Mouse (Mus musculus) lung, postnatal 4 days (tissue): ENCODE data around the gene 1700093K21Rik.
"Not testable (repeated sequence)": the region's sequence is repeated elsewhere in the genome, so short reads cannot be mapped to it uniquely, and the experiment has no call there.

Source experiments
- DNase-seq, 2 experiments: peaks; one replicate each; pipeline ENCODE4 v3.0.0; 2021

Gene 1700093K21Rik

DNA sequence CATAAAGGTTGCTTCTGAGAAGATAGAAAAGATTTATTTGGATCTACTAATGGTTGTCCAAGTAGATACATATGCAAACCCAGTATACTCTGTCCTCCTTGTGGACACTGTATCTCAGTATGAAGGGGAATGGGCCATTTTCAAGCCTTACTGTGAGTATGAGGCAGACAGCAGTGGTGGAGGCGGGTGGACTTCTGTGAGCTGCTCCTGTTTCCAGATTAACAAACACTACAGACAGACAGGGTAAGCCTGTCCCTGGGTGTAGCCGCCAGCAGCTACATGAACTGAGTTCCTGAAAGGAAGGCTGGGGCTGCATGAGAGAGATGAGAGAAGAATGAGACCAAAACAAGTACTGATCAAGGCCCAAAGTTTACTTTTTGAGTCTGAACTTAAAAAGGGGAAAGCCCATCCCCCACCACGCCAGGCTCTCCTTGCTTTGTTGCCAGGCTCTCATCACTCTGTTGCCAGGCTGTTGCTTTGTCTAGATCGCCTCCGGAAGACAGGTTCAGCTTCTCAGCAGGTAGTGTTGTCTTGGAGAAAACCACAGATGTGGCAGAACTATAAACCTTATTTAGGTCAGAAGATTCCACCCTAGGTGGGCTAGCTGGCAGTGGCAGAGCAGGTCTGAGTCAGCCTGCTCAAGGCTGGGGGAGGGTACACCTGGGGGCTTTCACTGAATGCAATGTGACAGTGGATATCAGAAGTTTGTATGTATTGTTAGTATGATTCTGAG lies at the start of gene 1700093K21Rik:
1700093K21Rik (minus strand) TSS at position 683 of the 733 bp plus-strand sequence.
- no peak for DNase-seq

DNA sequence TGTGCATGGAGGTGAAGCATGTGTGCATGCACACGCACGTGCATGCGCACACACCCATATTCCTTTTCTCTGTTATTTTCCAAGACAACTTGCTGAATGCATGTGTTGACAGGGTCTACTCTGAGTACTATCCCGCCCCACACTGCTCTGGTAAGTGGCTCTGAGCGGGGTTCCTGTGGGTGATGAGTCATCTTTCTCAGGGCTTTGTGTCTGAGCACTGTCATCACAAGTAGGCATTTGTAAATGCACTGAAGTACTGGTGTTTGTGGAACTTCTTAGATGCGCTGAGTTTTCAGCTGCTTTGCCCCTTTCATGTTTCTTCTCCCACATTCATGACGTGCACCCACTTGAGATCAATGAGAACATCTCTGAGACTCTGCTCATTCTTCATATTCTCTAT lies 49.2 kb upstream of the 1700093K21Rik start:
- DNase-seq: no peak

DNA sequence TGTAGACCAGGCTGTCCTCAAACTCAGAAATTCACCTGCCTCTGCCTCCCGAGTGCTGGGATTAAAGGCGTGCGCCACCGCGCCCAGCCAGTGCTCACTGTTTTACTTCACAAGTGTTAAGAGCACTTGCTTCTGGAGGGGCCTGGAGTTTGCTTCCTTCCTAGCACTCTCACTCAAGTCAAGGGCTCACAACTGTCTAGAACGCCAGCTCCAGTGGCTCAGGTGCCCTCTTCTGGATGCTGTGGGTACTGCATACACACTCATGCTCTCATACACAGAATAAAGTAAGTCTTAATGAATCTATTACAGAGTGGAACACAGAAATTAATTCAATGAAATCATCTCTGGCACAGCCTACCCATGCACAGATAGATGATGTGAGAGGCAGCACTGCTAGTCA lies 44.8 kb upstream of the 1700093K21Rik start:
- peak; percentile 48 to 75 for DNase-seq

DNA sequence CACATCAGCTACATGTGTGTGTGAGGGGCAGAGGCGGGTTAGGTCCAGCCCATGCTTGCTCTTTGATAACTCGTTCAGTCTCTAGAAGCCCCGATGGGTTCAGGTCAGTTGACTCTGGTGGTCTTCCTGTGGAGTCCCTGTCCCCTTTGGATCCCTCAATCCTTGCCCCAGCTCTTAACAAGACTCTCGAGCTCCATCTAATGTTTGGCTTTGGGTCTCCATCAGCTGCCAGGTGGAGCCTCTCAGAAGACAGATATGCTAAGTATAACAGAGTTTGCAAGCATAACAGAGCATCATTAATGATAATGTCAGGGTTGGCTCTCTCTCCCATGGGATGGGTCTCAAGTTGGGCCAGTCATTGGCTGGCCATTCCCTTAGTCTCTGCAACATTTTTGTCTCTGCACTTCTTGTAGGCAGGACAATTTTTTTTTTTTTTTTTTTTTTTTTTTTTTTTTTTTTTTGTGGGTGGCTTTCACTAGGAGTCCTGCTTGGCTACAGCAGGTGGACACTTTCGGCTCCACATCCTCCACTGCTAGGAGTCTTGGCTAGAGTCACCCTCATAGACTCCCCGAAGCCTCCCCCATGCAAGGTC lies 36.2 kb upstream of the 1700093K21Rik start:
- no peak for DNase-seq

DNA sequence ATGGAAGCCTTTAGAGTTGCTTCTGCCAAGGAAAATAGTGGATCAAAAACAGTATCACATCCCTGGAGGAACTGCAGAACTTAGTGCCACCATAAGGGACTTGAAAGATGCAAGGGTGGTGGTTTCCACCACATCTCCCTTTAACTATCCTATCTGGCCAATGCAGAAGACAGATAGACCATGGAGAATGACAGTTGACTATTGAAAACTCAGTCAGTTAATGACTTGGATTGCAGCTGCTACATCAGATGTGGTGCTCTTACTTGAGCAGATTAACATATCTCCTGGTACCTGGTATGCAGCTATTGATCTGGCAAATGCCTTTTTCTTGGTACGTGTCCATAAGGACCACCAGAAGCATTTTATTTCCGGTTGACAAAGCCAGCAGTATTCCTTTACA lies 16.5 kb upstream of the 1700093K21Rik start:
- no peak for DNase-seq

DNA sequence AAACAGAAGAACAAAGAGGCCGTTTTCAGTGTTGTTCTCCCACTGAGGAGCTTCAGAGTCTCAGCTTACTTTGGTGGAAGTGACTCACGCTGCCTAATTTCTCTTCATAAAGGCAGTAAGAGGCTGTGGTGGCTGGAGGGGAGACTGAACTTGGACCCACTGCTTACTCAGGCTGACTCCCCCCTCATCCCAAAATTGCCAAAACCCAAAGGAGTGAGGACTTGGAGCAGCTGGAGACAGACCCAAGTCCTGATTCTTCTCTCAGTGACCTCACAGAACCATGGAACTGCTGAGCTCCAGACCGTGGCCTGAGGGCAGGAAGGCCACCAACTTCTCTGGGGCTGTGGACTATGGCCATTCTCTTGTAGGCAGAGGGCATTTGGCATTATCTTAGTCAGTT lies 2.0 kb downstream of the 1700093K21Rik start:
- DNase-seq: no peak

DNA sequence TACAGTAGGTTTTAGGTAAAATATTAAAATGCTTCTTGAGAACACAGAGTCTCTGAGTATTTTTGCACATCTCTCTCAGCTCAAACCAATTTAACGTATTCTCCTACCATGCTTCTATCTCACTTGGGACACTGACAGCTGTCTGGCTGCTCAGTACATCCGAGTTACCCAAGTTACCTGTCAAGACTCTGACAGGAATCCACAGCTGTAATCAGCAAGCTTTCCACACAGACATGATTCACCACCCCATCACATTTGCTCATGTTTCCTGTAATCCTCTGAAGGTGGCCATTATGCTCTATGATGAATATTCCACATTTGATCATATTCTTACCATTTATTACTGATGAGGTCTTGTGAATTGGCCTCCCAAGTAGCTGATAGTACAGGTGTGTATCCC lies 5.6 kb downstream of the 1700093K21Rik start:
- DNase-seq: no peak

DNA sequence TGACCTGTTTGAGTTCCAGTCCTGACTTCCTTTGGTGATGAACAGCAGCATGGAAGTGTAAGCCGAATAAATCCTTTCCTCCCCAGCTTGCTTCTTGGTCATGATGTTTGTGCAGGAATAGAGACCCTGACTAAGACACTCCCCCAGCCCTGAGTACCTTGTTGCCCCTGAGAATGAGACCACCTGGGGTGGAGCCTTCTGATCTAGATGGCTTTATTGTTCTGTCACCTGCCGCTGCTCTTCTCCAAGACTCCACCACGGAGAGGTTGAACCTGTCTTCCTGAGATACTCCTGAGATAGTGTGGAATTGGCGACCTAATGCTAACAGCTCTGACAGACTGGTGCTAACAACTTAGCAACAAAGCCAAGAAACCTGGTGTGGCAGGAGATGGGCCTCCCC lies 6.2 kb downstream of the 1700093K21Rik start:
- not testable (repeated sequence) for DNase-seq

DNA sequence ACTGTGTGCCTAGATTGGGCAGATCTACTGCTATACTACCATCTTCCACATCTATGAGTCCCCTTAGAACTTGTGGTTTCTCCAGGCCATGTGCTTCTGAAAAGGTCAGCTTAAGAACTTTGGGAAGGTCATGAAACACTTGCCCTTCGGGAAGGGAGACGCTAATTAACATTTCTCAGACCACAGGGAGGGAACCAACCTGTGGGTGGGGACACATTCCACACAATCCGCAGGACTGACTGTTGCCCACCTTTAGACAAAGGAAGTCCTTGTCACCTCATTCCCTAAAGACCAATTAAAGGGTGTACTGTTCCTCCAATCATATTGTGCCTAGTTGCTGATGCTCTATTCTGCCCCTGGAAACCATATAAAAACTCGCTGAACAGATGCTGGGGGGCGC lies 16.2 kb downstream of the 1700093K21Rik start:
- not testable (repeated sequence) for DNase-seq

DNA sequence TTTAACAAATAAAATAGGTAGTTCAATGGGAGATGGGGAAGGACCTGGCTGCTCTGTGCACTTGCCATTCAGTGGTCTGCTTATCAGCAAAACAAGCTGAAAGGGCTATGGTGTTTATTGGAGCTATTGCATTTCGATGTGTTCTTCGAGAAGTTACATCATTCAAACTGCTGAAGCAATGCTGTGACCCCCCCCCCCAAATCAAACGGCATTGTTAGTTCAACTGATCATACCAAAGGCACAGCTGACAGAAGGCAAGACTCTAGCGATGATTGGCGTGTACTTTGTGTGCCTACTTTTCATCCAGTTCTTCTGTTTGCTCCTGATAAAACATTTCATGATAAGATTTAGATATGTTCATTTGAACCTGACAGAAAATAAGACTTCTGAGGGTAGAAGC lies 22.3 kb downstream of the 1700093K21Rik start:
- no peak for DNase-seq

DNA sequence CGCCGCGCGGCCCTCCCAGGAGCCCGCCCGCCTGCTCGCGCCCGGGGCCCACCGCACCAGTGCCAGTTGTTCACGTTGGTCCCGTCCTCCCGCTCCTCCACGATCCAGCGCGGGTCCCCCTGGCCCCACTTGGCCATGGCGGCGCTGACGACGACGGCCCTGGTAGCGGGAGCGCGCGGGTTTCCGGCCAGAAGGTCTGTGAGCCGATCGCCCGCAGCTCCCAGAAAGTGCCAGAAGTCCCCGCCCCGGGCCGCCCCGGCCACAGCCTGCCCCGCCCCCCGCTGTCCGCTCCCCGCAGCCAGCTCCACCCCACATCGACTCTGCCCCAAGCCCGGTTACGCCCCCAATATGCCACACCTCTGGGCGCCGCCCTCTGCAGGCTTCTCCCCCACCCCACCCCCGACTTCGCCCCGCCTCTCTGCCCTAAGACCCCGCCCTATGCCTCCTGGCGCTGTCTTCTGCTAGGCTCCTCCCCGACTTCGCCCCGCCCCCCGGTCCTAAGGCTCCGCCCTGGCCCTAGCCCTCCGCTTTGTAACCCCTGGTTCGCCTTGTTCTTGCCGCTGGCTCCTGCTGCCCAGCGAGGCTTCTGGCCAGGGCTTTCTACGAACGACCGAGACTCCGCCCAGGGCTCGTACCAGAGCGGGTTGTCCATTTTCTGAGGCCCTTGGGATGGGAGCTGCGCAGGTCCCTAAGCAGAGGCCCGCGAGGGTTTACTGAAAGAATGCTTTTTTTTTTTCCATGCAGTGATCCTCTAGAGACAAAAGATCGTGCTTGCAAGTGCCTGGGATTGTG lies 23.0 kb downstream of the 1700093K21Rik start, which contains the start of gene Ahsa2:
Ahsa2 (minus strand) TSS at position 313 of the 792 bp plus-strand sequence.
- peak; percentile 98 for DNase-seq

DNA sequence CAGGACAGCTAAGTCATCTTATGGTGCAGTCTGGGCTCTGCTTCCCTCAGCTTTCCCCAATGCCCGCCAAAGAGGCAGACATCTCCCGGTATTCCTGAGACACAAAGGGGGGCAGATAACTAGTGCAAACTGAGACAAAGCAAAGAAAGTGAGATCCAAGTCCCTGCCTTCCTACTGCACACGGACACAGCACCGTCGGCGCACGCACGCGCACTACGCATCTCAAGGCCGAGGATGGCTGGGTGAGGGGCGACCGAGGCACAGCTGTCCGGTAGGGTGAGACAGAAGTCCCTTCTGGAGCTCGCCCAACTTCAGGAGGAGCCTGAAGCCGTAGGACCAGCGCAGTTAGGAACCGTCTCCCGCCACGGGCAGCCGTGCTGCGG lies 23.6 kb downstream of the 1700093K21Rik start:
- DNase-seq: peak; percentile 73 to 82

DNA sequence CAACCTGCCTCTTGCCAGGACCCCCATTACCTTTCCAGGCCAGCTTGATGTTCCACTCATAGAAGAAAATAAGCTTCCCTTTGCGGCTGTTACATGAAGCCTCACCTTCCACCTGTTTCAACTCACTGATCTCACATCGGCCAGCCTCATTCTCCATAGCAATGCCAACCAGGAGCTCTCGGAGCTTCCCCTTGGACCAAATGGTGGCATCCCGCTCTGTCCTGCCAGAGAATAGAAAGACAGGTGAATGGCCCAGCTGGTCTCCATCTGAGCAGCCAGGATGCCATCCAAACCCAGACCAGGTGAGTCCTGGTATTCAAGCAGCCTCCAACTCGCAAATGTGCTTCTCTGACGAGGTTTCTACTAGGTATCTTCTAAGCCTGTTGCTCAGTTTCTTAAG lies 24.3 kb downstream of the 1700093K21Rik start:
- DNase-seq: no peak

DNA sequence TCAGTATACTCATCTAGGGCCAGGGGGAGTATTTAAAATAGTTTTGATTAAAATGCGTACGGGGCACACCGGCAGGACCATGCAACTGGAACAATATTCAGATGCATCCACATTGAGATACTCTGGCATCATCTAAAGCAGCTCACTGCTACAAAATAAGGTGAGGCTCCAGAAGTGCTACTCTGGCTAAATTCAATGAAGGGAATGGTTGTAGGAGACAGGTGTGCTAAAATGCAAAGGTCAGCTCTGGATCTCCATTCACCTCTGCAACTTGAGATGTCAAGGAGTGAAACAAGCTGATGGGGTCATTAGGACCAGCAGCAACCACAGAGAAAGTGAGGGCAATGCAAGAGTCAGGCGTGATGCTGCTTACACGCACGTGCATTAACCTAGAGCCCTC lies 25.7 kb downstream of the 1700093K21Rik start:
- no peak for DNase-seq

DNA sequence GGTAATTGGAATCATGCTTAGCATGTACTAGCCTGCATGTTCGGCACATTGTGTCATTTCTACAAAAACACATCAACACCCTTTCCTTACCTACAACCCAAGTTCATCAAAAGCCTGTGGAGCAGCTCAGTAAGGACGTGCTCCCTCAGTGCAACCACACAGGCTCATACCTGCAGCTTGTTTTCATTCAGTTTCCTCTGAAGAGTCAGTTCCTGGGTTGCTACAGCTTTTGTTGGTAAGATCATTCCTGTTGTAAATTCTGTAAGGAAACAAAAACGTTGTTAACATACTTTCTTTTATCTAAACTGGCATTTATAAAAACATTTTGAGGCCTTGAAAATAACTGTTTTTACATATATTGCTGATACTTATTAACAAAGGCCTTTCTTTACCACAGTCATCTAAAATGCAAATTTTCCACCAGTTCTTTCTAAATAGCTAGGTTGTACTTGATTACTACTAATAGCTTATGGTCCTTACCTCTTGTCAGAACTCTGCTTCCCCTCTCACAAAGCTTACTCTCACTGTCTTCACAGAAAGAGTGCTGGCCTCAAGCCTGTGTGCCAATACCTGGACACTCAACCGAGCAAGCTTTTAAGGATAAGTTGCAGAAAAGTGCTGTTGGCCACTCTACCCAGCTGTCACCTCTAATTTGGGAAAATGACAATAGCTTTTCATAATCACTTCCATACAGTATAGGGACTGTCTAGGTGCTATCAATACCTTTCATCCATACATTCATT lies 28.7 kb downstream of the 1700093K21Rik start:
- DNase-seq: no peak

DNA sequence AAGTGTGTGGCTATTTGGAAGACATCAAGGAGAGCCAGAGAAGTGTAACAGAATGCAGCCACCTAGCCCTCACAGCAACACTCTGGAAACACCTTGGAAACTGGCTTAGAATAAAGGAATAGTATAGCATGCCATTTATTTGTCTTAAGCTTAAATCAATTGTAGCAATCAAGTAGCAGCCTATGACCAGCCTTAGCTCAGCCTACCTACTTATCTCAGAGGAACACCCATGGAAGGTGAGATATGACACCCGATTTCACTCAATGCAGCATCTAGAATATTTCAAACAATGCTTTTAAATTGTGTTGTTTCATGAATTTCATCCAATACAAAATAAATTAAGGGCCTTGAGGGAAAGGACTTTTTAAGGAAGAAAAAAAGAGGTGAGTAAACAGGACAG lies 31.0 kb downstream of the 1700093K21Rik start:
- no peak for DNase-seq
